Mouse (Mus musculus) MEL (cell line): ENCODE measurements around the gene Rab9.

Experiments used
- CTCF ChIP-seq, 3 experiments: IDR thresholded peaks in 2 of 3; conservative IDR thresholded peaks in 1 of 3; 2 replicates each; pipeline ENCODE4 v1.5.1; 2011 to 2012; ENCODE audit warnings: low read length in 3 of 3, low read depth in 2 of 3, mild to moderate bottlenecking in 2 of 3, improper control_type of control experiment in 1 of 3, inconsistent platforms in 1 of 3, mixed read lengths in 1 of 3, moderate library complexity in 1 of 3; ENCODE audit not compliant: control insufficient read depth in 1 of 3, insufficient read depth in 1 of 3, poor library complexity in 1 of 3, severe bottlenecking in 1 of 3
- E2F4 ChIP-seq: IDR thresholded peaks from 2 replicates; pipeline ENCODE4 v1.6.1; 2011; ENCODE audit warnings: low read depth, low read length, improper control_type of control experiment, borderline replicate concordance
- ETS1 ChIP-seq: IDR thresholded peaks from 2 replicates; pipeline ENCODE4 v1.6.1; 2012; ENCODE audit warnings: low read depth, mild to moderate bottlenecking, inconsistent platforms, low read length, improper control_type of control experiment, moderate library complexity
- GATA1 ChIP-seq: IDR thresholded peaks from 2 replicates; pipeline ENCODE4 v1.6.1; 2011; ENCODE audit warnings: low read depth, low read length, improper control_type of control experiment
- MAZ ChIP-seq: IDR thresholded peaks from 2 replicates; pipeline ENCODE4 v1.6.1; 2012; ENCODE audit warnings: low read depth, mild to moderate bottlenecking, inconsistent platforms, low read length, improper control_type of control experiment
- MYC ChIP-seq: IDR thresholded peaks from 2 replicates; pipeline ENCODE4 v1.6.1; 2011; ENCODE audit warnings: low read depth, mild to moderate bottlenecking, low read length, improper control_type of control experiment, moderate library complexity
- POLR2A ChIP-seq, 2 experiments: IDR thresholded peaks; 2 replicates each; pipeline ENCODE4 v1.6.1; 2011 to 2012; ENCODE audit warnings: low read length in 2 of 2, mild to moderate bottlenecking in 2 of 2, control low read depth in 1 of 2, improper control_type of control experiment in 1 of 2, low read depth in 1 of 2, moderate library complexity in 1 of 2; ENCODE audit not compliant: control insufficient read depth in 1 of 2, insufficient read depth in 1 of 2, poor library complexity in 1 of 2
- TAL1 ChIP-seq: IDR thresholded peaks from 2 replicates; pipeline ENCODE4 v1.6.1; 2012; ENCODE audit warnings: mild to moderate bottlenecking, inconsistent platforms, low read length, moderate library complexity, mixed read lengths
- TBP ChIP-seq: IDR thresholded peaks from 2 replicates; pipeline ENCODE4 v1.8.0; 2011; ENCODE audit warnings: low read depth, low read length, improper control_type of control experiment
- TCF12 ChIP-seq: IDR thresholded peaks from 2 replicates; pipeline ENCODE4 v1.6.1; 2014; ENCODE audit warnings: low read depth, mild to moderate bottlenecking, inconsistent platforms, low read length, improper control_type of control experiment, moderate library complexity
- ZKSCAN1 ChIP-seq: IDR thresholded peaks from 2 replicates; pipeline ENCODE4 v1.6.1; 2012; ENCODE audit warnings: low read depth, mild to moderate bottlenecking, inconsistent platforms, low read length, improper control_type of control experiment, moderate library complexity
- ZMIZ1 ChIP-seq: IDR thresholded peaks from 2 replicates; pipeline ENCODE4 v1.6.1; 2012; ENCODE audit warnings: low read depth, mild to moderate bottlenecking, inconsistent platforms, low read length, improper control_type of control experiment, moderate library complexity

DNA sequence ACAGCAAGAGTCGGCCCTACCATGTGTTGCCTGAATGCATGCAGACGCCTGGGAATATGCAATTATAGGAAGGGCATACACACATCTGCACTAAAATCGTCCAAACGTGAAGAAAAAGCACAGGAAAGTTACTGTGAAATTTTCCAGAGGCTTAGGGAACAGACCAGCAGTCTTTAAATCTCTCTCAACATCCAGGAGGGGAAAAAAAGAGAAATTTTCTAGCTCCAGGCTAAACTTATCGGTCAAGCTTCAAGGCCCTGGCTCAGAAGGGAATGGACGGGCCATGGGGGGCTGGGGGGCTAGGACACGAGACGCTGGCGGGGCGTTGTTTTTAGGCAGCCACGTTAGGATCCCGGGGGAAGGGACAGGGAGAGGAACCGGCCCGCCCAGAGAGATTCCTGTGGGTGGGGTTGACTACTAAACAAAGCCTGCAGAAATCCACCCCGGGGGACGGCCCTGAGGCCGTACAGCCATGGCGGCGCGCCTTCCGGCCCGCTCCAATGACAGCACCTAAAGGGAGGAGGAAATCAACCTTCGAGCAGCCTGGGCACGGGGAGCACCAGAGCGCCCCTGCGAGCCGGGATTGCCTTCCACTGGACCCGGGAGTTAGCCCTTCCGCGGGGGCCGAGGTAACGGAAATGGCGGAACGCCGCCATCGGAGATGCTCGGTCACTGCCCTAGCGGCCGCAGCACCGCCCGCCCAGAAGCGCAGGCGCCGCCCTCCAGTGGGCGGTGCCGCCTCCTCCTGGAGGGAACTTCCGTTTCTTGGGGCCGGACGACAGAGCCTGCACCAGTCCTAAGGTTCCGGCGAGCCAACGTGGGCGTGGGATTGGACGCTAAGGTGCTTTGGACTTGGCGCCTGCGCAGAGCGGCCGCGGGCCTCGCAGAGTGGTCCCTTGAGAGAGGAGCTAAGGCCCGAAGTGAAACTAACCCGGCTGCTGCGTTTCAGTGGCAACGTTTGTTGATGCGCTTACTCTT lies 30.4 kb upstream of the Rab9 start:
- TF ChIP-seq POLR2A (IDR thresholded peaks at IDR 0.05; ENCODE audit: control insufficient read depth in 1 of 2, insufficient read depth in 1 of 2, low read depth in 1 of 2, low read length in 2 of 2, poor library complexity in 1 of 2) (peak; percentile 85 to 96), CTCF (IDR thresholded peaks at IDR 0.05 in 2 of 3, conservative IDR thresholded peaks at IDR 0.05 in 1 of 3; ENCODE audit: control insufficient read depth in 1 of 3, insufficient read depth in 1 of 3, low read depth in 2 of 3, low read length in 3 of 3, poor library complexity in 1 of 3, severe bottlenecking in 1 of 3) (no peak), TCF12 (peak; percentile 52; the same call in 1 of the 2 replicates), ZKSCAN1 (no peak), MAZ (peak; percentile 72; the same call in 1 of the 2 replicates), MYC (peak; percentile 60), ETS1 (no peak; the same call in 1 of the 2 replicates), ZMIZ1 (peak; percentile 88), E2F4 (no peak), GATA1 (no peak), TAL1 (no peak), TBP (peak; percentile 76)
